In genomic region chr4:127060585-127061290, GRCm38 (mm10) we compare ENCODE assay signal across 8 mouse cellular contexts. TPM values are rescaled to one million over a fixed set of nuclear protein-coding genes. Genes with fewer than 3 reads are reported as not detected.
A peak's percentile ranks its signal among the peaks of the same experiment; 100 is the strongest.
DNase-seq lines count a peak whose midpoint lies in the region; ATAC-seq lines count a peak whose summit lies in the region.

Gene Zmym1, minus strand, starts transcription at chr4:127061152.

- H3K27me3 ChIP-seq in embryonic facial prominence, embryonic 14.5 days (replicated peaks; ENCODE audit: control insufficient read depth, insufficient read depth, low read length): no peaks in the 10 kb centered on the region
- no peaks in the 10 kb centered on the region for H3K27me3 ChIP-seq in kidney, embryonic 14.5 days (ENCODE audit: control insufficient read depth, insufficient read depth, low read length)
- H3K27me3 ChIP-seq in limb, embryonic 15.5 days: no peaks in the 10 kb centered on the region

- H3K9me3 ChIP-seq in embryonic facial prominence, embryonic 14.5 days (ENCODE audit: control insufficient read depth, low read length): no peaks in the 10 kb centered on the region
- no peaks in the 10 kb centered on the region for H3K9me3 ChIP-seq in kidney, embryonic 14.5 days (ENCODE audit: control insufficient read depth, low read length)
- H3K9me3 ChIP-seq in limb, embryonic 15.5 days: no peaks in the 10 kb centered on the region

- 2% methylated on average over 35 of the region's 38 CpGs for WGBS in embryonic facial prominence, embryonic 14.5 days
- WGBS in kidney, embryonic 14.5 days: under 1% methylated on average over 38 of the region's 38 CpGs
- WGBS in limb, embryonic 15.5 days: under 1% methylated on average over 38 of the region's 38 CpGs

- peak within 1 kb of the TSS; percentile 81 for H3K9ac ChIP-seq in embryonic facial prominence, embryonic 14.5 days (ENCODE audit: low read depth, low read length)
- H3K9ac ChIP-seq in kidney, embryonic 14.5 days (ENCODE audit: low read depth, low read length): peak within 1 kb of the TSS; percentile 76
- H3K9ac ChIP-seq in limb, embryonic 15.5 days: peak within 1 kb of the TSS; percentile 64

- H3K27ac ChIP-seq in embryonic facial prominence, embryonic 14.5 days (replicated peaks; ENCODE audit: low read depth, low read length): peak within 1 kb of the TSS; percentile 24; the same call in 1 of the 2 replicates
- H3K27ac ChIP-seq in kidney, embryonic 14.5 days (ENCODE audit: low read depth, low read length): peak within 1 kb of the TSS; percentile 33; the same call in 1 of the 2 replicates
- H3K27ac ChIP-seq in limb, embryonic 15.5 days: peak within 1 kb of the TSS; percentile 65

- H3K4me2 ChIP-seq in embryonic facial prominence, embryonic 14.5 days (ENCODE audit: low read depth, low read length): peak within 1 kb of the TSS; percentile 84
- peak within 1 kb of the TSS; percentile 81 for H3K4me2 ChIP-seq in kidney, embryonic 14.5 days (replicated peaks; ENCODE audit: low read depth, low read length)
- peak within 1 kb of the TSS; percentile 63 for H3K4me2 ChIP-seq in limb, embryonic 15.5 days

- peak; percentile 82 for DNase-seq in 3T3-L1 (ENCODE audit: low read depth, low spot score)
- DNase-seq in adrenal gland, postnatal 4 days (ENCODE audit: low spot score in 2 of 2): peak; percentile 84 to 85
- DNase-seq in embryonic facial prominence, embryonic 14.5 days (ENCODE audit: low spot score): peak; percentile 93
- peak; percentile 88 for DNase-seq in heart, adult 8-10 months (ENCODE audit: low spot score)
- DNase-seq in monocyte, adult 2 months (ENCODE audit: low read depth in 1 of 2, low spot score in 2 of 2): peak; percentile 71 to 83
- peak; percentile 91 to 92 for DNase-seq in spleen, postnatal 36 days (ENCODE audit: low spot score in 2 of 2)

- peak; percentile 94 for ATAC-seq in embryonic facial prominence, embryonic 14.5 days (ENCODE audit: low read depth)
- peak; percentile 96 for ATAC-seq in kidney, embryonic 14.5 days (ENCODE audit: low FRiP score, low TSS enrichment)
- ATAC-seq in limb, embryonic 15.5 days (ENCODE audit: insufficient number of reproducible peaks, low FRiP score, low TSS enrichment, low read depth): peak; percentile 81

- peaks cover 23% of the 10 kb centered on the region for H3K36me3 ChIP-seq in embryonic facial prominence, embryonic 14.5 days (ENCODE audit: control insufficient read depth, insufficient read depth, low read length)
- H3K36me3 ChIP-seq in kidney, embryonic 14.5 days (ENCODE audit: control insufficient read depth, insufficient read depth, low read length): peaks cover 20% of the 10 kb centered on the region
- H3K36me3 ChIP-seq in limb, embryonic 15.5 days: peaks cover 21% of the 10 kb centered on the region

- no peaks in the 10 kb centered on the region for H3K4me1 ChIP-seq in embryonic facial prominence, embryonic 14.5 days (ENCODE audit: control insufficient read depth, insufficient read depth, low read length)
- H3K4me1 ChIP-seq in kidney, embryonic 14.5 days (ENCODE audit: control insufficient read depth, insufficient read depth, low read length): no peaks in the 10 kb centered on the region
- H3K4me1 ChIP-seq in limb, embryonic 15.5 days: peaks cover 4% of the 10 kb centered on the region; the same call in 1 of the 2 replicates

- H3K4me3 ChIP-seq in embryonic facial prominence, embryonic 14.5 days (ENCODE audit: low read depth, low read length): peak within 1 kb of the TSS; percentile 85
- peak within 1 kb of the TSS; percentile 72 for H3K4me3 ChIP-seq in kidney, embryonic 14.5 days (ENCODE audit: low read length)
- peak within 1 kb of the TSS; percentile 68 for H3K4me3 ChIP-seq in limb, embryonic 15.5 days

RNA-seq across cellular contexts. Expression of gene Zmym1, which starts in this region (rescaled TPM):
- total RNA-seq in adrenal gland, postnatal 4 days (2021): 10 to 100 TPM; 13.3 to 13.9 TPM
- 20.7 and 23.1 TPM in 2 replicates for polyA plus RNA-seq in embryonic facial prominence, embryonic 14.5 days (2014; fragmentation: Nextera tagmentation; extraction: Ambion mirVana)
- total RNA-seq in heart, adult 8-10 months (2022): 1 to 10 TPM; 3.6 to 7.3 (median 5.7) TPM
- 15.6 and 26.5 TPM in 2 replicates for polyA plus RNA-seq in kidney, embryonic 14.5 days (2014; fragmentation: Nextera tagmentation; extraction: Ambion mirVana)
- polyA plus RNA-seq in limb, embryonic 15.5 days (2015; fragmentation: Nextera tagmentation; extraction: Ambion mirVana): 18.5 and 19.8 TPM in 2 replicates

Comparison
In these comparisons a context has a peak if more than half of its experiments do, and no peak if none do; other contexts are left out.
1. Peak in every context shown above with its lines: DNase-seq, ATAC-seq, H3K4me3 ChIP-seq and H3K27ac ChIP-seq.